Mouse (Mus musculus): Measurements from ENCODE around the gene Tmem44. TPM values are rescaled to one million over a fixed set of nuclear protein-coding genes. Genes with fewer than 3 reads are reported as not detected.

Gene Tmem44
- polyA plus RNA-seq, 1 experiment: 57.0 TPM

DNA sequence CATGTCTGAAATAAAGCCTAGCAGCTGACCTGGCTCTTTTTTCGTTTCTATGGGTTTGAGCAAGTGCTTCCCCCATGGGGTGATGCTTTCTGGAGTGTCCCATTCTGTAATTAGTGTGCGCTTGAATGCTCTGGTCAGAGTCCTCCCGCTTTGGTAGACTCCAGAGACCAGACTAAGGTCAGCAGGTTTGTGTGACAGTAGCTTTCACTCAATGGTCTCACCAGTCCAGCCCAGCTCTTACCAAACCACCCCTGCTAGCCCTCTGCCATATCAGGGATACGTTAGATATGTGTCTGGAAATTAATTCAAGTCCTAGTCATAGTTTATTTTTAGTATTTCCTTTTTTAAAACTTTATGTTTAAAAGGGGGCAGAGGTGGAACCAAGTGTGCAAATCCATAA lies 10.0 kb upstream of the Tmem44 start:
- TF ChIP-seq POLR2A (IDR thresholded peaks at IDR 0.05; ENCODE audit: borderline replicate concordance, extremely low read depth, low read depth, low read length) (no peak), CTCF (IDR thresholded peaks at IDR 0.05; ENCODE audit: insufficient read depth, low read length) (no peak)
- Histone ChIP-seq H3K4me3 (replicated peaks; ENCODE audit: extremely low read depth, low read depth, low read length) (no peak overlapping the region), H3K4me1 (ENCODE audit: control insufficient read depth, insufficient read depth, low read length) (no peaks in the 10 kb centered on the region; the same call in 1 of the 2 replicates)
- 93% methylated on average over 4 of the region's 4 CpGs for WGBS
- DNase-seq: no peak

DNA sequence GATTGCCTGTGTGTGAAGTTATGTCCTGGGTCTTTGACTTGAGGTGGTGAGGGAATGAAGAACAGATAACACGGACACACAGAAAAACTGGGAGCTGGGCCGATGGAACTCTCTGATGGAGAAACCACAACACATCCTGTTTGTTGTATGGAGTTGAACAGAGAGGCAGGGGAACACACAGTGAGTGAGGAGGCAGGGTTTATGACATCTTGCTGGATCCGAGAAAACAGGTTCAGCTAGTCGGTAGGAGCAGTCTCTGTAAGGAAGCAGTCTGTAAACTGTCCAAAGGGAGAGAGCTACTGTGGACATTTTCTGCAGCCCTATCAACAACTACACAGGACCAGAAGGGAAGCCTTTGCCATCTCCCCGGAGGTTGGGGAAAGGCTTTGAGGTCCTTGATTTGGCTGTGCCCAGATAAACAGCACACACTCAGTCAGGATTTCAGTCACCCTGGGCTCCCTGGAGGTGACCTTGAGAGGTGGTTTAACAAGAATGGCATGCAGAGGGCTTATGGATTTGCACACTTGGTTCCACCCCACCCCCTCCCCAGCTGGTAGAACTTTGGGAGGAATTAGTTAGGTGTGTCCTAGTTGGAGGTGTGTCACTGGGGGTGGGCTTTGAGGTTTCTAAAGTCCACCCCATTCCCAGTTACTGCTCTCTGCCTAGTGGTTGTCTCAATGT lies 8.8 kb upstream of the Tmem44 start:
- H3K4me1 ChIP-seq (ENCODE audit: control insufficient read depth, insufficient read depth, low read length): no peaks in the 10 kb centered on the region; the same call in 1 of the 2 replicates
- WGBS: 64% methylated on average over 5 of the region's 5 CpGs
- H3K4me3 ChIP-seq (replicated peaks; ENCODE audit: extremely low read depth, low read depth, low read length): no peak overlapping the region
- TF ChIP-seq CTCF (IDR thresholded peaks at IDR 0.05; ENCODE audit: insufficient read depth, low read length) (no peak), POLR2A (IDR thresholded peaks at IDR 0.05; ENCODE audit: borderline replicate concordance, extremely low read depth, low read depth, low read length) (no peak)
- no peak for DNase-seq

DNA sequence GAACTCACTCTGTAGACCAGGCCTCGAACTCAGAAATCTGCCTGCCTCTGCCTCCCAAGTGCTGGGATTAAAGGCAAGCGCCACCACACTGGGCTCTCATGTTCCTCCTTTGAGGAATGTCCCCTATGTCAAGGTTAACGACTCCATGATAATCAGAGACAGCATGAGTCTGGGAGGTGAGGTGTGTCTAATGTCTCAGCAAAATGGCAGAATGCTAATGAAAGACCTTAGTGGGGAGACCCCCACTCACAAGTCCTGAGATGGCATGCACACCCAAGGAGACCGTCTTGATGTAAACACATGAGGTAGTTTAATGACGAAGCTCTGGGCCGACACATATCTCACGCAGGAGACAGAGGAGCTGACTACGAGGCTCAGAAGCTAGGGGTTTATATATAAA lies 3.5 kb upstream of the Tmem44 start:
- H3K4me1 ChIP-seq (ENCODE audit: control insufficient read depth, insufficient read depth, low read length): peaks cover 11% of the 10 kb centered on the region
- DNase-seq: no peak
- 96% methylated on average over 8 of the region's 8 CpGs for WGBS
- TF ChIP-seq POLR2A (IDR thresholded peaks at IDR 0.05; ENCODE audit: borderline replicate concordance, extremely low read depth, low read depth, low read length) (no peak), CTCF (IDR thresholded peaks at IDR 0.05; ENCODE audit: insufficient read depth, low read length) (no peak)
- H3K4me3 ChIP-seq (replicated peaks; ENCODE audit: extremely low read depth, low read depth, low read length): no peak overlapping the region

DNA sequence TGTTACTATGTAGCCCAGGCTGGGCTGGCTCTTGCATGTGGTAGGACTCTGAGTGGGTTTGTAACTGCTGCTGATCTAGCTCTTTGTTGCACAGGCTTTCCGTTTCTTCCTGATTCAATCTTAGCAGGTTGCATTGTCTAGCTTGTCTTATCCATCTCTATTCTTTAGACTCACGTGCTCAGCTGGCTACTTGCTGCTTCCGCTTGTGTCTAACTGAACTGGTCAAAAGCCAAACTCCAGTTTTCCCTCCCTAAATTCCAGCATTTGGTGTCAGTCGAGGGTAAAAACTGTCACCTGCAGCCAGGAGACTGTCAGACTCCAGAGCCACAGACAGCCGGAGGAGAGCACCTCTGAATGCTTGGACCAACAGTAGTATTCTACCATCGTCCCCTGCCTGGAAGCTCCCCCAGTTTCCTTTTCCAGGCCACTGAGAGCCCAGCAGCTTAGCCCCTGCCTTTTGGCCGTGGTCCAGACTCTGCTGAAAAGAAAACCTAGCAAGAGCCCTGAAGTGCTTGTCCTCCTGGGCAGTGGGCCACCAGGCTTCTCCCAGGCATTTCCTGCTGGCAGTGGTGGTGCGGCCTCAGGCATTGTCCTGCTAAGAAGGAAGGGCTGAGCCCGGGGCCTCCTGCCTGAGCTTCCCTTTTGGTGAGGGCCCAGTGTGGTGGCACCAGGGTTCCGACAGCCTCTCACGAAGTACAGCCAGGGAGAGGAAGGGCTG lies 2.1 kb upstream of the Tmem44 start:
- Histone ChIP-seq H3K4me1 (ENCODE audit: control insufficient read depth, insufficient read depth, low read length) (peaks cover 11% of the 10 kb centered on the region), H3K4me3 (replicated peaks; ENCODE audit: extremely low read depth, low read depth, low read length) (no peak overlapping the region)
- WGBS: 12% methylated on average over 11 of the region's 11 CpGs
- TF ChIP-seq POLR2A (IDR thresholded peaks at IDR 0.05; ENCODE audit: borderline replicate concordance, extremely low read depth, low read depth, low read length) (0 out of 2 replicates have a peak, but pooled peaks have one; percentile 16), CTCF (IDR thresholded peaks at IDR 0.05; ENCODE audit: insufficient read depth, low read length) (no peak)
- DNase-seq: peak; percentile 89

DNA sequence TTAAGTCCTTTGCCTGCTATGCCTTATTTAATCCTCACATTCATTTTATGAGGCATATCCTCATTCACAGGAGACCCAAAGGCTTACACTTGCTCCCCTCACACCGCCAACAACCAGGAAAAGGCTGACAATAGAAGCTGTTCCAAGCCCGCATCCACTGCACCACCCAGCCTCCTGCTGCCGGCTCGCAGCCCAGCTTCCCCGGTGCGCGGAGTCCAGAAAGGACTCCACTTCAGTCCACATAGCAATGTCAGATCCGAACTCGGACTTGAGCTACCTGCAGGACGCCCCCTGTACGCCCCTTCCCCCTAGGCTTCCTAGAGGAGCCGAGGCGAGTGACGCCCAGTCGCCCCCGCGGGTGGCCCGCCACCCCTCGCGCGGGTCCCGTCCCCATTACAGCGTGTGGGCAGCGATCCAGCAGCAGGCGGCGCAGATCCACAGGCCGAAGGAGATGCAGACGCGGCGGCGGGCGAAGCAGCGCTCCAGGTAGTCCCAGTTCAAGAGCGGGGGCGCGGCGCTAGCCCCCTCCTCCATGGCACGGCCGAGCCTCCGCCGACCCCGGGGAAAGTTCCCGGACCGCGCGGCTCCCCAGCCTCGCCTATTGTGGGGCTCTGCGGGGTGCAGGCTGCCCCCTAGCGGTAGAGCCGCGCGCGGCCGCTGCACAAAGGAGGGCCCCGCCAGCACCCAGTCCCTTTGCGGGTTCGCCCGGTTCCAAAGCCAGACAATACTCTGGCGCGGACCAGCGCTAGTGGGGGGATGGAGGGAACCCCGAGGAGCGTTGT lies 485 bp downstream of the Tmem44 start:
- H3K4me1 ChIP-seq (ENCODE audit: control insufficient read depth, insufficient read depth, low read length): peaks cover 11% of the 10 kb centered on the region
- TF ChIP-seq CTCF (IDR thresholded peaks at IDR 0.05; ENCODE audit: insufficient read depth, low read length) (peak; percentile 28; the same call in 1 of the 2 replicates), POLR2A (IDR thresholded peaks at IDR 0.05; ENCODE audit: borderline replicate concordance, extremely low read depth, low read depth, low read length) (peak; percentile 31; the same call in 1 of the 2 replicates)
- whole genome bisulfite sequencing: under 1% methylated on average over 63 of the region's 63 CpGs
- peak; percentile 83 for DNase-seq
- H3K4me3 ChIP-seq (replicated peaks; ENCODE audit: extremely low read depth, low read depth, low read length): peak overlapping the region; percentile 71

DNA sequence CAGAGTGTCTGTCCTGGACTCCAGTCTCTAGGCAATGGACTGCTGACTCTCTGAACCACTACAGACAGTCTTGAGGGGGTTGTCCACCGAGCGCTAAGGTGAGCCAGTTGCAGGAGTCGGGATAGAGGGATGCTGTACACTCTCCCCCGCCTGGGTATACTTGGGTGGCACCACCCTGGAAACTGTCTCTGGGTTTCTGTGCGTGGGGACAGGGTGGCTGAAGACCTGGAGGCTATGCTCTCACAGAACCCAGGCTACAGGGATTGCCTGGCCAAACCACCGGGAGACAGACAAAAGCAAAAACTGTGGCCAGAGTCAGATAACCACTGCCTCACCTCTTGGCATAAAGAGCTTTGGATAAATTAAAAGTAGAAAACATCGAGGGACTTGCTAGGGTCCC lies 1.1 kb downstream of the Tmem44 start:
- Histone ChIP-seq H3K4me3 (replicated peaks; ENCODE audit: extremely low read depth, low read depth, low read length) (peak overlapping the region; percentile 30), H3K4me1 (ENCODE audit: control insufficient read depth, insufficient read depth, low read length) (peaks cover 11% of the 10 kb centered on the region)
- 73% methylated on average over 7 of the region's 7 CpGs for WGBS
- TF ChIP-seq POLR2A (IDR thresholded peaks at IDR 0.05; ENCODE audit: borderline replicate concordance, extremely low read depth, low read depth, low read length): no peak
- TF ChIP-seq CTCF (IDR thresholded peaks at IDR 0.05; ENCODE audit: insufficient read depth, low read length): no peak
- no peak for DNase-seq

DNA sequence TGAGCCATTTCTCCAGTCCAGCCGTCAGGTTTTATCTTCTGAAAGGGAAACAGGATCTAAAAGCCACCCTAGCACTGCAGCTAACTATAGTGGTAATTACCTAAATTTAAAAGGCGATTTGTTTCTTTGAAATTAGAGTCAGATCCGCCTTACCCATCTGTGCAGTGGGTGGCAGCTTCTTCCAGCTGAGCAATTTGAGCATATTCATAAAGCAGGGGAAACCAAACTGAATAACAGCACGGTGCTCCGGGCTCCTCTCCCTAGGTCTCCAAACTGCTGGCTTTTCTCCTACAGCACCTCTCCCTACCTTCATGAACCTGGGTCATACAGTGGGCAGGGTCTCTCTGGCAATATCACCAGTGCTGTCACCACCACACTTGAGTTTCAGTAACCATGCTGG lies 2.4 kb downstream of the Tmem44 start:
- Histone ChIP-seq H3K4me1 (ENCODE audit: control insufficient read depth, insufficient read depth, low read length) (peaks cover 11% of the 10 kb centered on the region), H3K4me3 (replicated peaks; ENCODE audit: extremely low read depth, low read depth, low read length) (no peak overlapping the region)
- 90% methylated on average over 5 of the region's 5 CpGs for WGBS
- no peak for DNase-seq
- TF ChIP-seq POLR2A (IDR thresholded peaks at IDR 0.05; ENCODE audit: borderline replicate concordance, extremely low read depth, low read depth, low read length) (no peak), CTCF (IDR thresholded peaks at IDR 0.05; ENCODE audit: insufficient read depth, low read length) (no peak)

DNA sequence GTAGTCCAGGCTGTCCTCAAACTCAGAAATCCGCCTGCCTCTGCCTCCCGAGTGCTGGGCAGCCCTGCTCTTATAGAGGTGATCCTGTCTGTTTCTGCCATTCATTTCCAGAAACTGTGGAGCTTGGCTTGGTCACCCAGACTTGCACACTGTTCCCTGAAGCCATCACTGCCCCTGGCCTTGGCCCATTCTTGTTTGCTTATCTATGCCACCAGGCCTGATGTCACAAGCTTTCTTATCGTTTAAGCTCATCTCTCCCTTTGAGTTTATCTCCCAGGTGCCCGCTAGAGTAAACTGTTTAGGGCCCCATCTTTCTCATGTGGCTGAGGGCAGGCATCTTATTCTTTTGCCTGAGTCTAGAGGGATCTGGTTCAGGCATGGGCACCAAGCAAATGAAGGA lies 5.9 kb downstream of the Tmem44 start:
- Histone ChIP-seq H3K4me1 (ENCODE audit: control insufficient read depth, insufficient read depth, low read length) (no peaks in the 10 kb centered on the region), H3K4me3 (replicated peaks; ENCODE audit: extremely low read depth, low read depth, low read length) (no peak overlapping the region)
- no peak for DNase-seq
- no peak for TF ChIP-seq CTCF (IDR thresholded peaks at IDR 0.05; ENCODE audit: insufficient read depth, low read length)
- no peak for TF ChIP-seq POLR2A (IDR thresholded peaks at IDR 0.05; ENCODE audit: borderline replicate concordance, extremely low read depth, low read depth, low read length)
- 83% methylated on average over 4 of the region's 4 CpGs for WGBS

DNA sequence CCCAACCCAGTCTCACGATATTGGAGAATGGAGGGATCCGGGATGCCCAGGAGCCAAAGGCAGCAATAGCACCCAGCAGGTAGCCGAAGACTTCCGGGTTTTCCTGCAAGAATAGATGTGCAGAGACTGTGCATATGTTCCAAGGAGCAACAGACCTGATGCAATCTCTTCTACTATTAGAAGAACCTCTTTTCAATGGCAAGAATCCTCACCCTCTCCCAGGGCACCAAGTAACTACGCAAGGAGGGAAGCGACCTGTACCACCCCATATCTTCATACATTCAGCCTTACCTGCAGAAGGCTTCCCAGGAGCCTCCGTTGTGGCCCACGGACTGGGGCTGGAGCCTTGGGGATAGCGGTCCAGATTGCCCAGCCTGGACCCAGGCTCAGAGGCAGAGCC lies 7.3 kb downstream of the Tmem44 start:
- TF ChIP-seq POLR2A (IDR thresholded peaks at IDR 0.05; ENCODE audit: borderline replicate concordance, extremely low read depth, low read depth, low read length) (no peak), CTCF (IDR thresholded peaks at IDR 0.05; ENCODE audit: insufficient read depth, low read length) (no peak)
- WGBS: 86% methylated on average over 9 of the region's 9 CpGs
- DNase-seq: no peak
- Histone ChIP-seq H3K4me1 (ENCODE audit: control insufficient read depth, insufficient read depth, low read length) (no peaks in the 10 kb centered on the region), H3K4me3 (replicated peaks; ENCODE audit: extremely low read depth, low read depth, low read length) (no peak overlapping the region)

All from lung, adult 2 months (tissue).